Mouse (Mus musculus) regulatory T cell (primary cell): ENCODE data around the gene Mgea5.

Source experiments
- in situ Hi-C: fragments of 300-600 bp; cut with MboI, MseI; formaldehyde crosslinking; loops from one replicate; pipeline ENCODE4 v1.15.1; 2025; ENCODE audit warnings: high pct_unique_total_duplicates

Mgea5 gene

DNA sequence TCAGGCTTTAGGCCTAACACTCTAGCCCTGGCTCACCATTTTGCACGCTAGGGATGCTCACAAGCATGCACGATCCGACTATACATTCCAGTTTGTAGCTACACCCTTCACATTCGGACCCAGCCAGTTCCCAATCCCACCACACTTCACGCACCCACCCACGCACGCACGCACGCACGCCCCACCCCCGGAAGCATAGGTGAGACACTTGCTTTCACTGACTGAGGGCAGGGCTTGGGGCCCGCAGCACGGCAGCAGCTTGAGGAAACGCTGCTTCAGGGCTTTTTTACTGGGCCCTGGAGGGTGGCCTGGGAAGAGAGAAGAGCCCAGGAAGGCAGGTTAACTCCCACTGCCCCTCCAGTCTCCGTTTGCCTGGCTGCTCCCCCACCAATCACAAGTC lies 13.2 kb upstream of the Mgea5 start:
- in situ Hi-C loops: loop anchor here (5.0 kb wide), 1 partner anchor 510 kb away; no protein-coding TSS in a partner anchor

DNA sequence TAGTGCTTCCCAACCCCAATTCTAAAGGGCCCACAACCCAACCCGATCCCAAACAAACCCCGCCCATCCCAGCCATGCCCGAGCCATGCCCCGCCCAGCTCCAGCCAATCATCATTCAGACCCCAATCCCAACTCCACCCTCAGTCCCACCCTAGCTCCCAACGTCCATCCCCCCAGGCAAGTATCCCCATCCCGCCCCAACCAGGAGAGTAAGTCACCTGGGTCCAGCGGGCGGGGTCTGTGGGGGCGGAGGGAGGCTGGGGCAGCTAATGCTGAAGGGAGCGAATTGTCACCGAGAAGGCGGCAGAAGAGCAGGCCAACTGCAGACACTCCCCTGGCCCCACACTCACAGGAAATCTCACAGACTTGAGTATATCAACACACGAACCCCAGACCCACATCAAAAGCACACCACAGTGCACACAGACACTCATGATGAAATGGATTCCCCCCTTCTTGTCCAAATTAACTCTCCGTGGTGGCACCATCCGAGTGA lies 12.5 kb upstream of the Mgea5 start:
- in situ Hi-C loops: loop anchor here (5.0 kb wide), 1 partner anchor 511 kb away; no protein-coding TSS in a partner anchor

DNA sequence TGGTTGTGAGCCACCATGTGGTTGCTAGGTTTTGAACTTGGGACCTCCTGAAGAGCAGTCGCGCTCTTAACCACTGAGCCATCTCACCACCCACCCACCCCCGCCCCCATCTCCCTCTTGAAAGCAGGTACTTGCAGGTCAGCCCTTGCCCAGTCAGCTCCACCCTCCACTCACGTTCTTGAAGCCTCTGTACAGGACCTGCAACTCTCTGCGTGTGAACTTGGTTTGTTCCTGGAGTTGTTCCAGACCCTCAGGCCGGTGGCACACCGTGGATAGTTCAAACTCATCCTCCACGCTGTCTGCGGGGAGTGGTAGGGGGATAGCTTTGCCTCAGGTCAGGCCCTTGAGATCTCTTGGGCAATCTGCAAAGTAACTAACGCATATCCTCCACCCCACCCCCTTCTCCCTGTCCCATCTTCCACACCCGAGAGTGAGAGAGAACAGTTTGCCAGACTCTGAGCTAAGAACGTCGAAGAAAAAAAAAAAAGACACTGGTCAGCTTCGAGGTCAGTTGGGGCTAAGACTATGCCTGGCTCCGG lies 11.8 kb upstream of the Mgea5 start:
- in situ Hi-C loops: loop anchor here (5.0 kb wide), 1 partner anchor 512 kb away; no protein-coding TSS in a partner anchor

DNA sequence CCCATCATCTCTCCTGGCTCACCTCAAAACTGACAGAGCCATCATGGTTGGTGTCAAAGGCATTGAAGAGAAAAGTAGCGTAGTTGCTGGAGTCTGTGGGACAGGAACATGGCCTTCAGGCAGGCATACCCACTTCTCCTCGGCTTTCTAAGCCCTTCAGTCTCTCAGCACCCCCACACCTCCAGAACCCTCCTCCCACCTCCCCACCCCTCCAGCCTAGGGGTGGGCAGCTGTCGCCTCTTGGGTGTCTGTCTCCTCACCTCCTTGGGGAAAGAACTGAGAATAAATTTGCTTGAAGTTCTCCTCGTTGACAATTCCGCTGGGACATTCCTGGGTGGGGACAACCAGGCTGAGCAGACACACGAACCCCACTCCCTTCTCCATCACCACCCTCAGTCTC lies 11.1 kb upstream of the Mgea5 start:
- in situ Hi-C loops: loop anchor here (5.0 kb wide), 2 partner anchors 513 to 728 kb away; no protein-coding TSS in a partner anchor

DNA sequence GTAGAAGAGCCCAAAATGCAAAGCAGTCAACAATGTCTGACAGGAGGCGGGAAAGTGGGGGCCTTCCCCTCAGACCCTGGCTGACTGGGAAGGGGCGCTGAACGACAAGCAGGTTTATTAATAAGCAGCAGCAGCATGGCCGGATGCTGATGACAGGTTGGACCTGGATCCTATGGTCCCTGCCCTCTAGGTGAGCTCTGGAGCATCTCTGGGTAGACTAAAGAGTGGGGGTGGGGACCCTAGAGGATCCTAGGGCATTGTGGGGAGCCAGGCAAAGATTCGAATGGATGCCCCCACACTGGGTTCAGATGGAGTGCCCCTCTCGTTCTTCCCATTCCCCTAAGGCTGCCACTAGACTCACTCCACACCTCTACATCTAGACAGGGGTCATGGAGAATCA lies 8.8 kb upstream of the Mgea5 start:
- in situ Hi-C loops: loop anchor here (5.0 kb wide), 1 partner anchor 730 kb away; no protein-coding TSS in a partner anchor

DNA sequence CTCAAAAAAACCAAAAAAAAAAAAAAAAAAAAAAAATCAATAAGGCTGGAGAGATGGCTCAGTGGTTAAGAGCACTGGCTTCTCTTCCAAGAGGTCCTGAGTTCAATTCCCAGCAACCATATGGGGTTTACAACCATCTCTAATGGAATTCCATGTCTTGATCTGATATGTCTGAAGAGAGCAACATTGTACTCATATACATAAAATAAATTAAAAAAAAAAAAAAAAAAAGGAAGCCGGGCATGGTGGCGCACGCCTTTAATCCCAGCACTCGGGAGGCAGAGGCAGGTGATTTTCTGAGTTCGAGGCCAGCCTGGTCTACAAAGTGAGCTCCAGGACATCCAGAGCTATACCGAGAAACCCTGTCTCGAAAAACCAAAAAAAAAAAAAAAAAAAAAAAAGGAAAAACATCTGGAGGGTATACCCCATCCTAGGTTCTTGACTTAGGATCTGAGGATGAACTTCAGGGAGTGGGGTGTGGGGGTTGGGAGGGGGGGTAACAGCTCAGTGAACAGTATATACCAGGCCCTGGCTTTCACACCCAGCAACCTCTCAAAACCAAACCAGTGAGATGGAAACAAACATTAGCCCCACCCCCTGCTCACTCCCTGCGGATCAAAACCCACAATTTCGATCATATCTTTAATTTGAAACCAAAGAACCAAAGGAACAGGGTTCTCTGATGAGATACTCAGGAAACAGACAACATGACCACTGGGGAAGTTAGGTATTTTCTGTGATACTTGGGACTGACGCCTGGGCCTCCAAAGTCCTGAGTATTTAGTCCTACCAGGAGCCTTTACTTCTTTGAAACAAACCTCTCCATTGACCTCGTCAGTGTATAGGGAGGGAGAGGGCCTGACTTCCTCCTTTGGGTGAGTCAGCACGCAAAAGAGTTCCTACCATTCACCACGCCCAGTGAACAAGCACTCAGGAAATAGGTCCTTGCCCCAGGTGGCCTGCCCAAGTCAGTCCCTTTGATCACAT lies 6.5 kb upstream of the Mgea5 start:
- in situ Hi-C loops: loop anchor here (5.0 kb wide), 1 partner anchor 732 kb away; no protein-coding TSS in a partner anchor

DNA sequence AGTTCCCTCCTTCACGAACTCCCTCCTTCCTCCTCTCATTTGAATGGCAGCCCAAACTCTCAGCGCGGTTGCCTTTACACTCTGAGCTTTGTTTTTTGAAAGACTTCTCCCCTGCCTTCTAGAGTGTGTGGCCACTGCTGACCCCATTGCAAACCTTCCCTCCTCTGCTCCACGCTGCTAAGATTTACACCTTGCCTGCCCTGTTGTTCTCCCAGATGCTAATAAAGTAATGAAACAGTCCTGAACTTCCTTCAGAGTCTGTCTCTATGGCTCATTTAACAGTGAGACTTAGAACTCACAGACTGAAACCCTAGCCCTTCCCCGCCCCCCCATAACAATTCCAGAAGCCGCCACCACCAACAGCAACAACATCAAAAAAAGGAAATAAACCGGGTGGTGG lies 5.7 kb upstream of the Mgea5 start:
- in situ Hi-C loops: no loop called here

DNA sequence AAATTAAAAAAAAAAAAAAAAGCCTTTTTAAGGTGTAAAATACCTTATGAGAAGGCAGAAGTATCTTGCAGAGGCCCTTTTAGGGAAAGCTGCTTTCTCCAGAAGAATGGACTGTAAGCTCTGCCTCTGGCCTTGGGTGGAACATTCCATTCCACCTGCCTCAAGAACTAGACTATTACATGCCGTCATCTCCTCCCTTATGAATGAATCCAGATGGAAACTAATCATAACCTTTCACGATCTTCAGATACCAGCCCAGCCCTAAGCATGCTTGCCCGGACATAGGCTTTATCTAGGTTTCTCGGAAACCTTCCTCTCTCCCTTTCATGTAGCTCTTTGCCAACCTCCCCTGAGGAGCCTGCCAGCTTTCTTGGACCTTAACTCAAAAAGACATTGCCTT lies 4.7 kb upstream of the Mgea5 start:
- in situ Hi-C loops: no loop called here

DNA sequence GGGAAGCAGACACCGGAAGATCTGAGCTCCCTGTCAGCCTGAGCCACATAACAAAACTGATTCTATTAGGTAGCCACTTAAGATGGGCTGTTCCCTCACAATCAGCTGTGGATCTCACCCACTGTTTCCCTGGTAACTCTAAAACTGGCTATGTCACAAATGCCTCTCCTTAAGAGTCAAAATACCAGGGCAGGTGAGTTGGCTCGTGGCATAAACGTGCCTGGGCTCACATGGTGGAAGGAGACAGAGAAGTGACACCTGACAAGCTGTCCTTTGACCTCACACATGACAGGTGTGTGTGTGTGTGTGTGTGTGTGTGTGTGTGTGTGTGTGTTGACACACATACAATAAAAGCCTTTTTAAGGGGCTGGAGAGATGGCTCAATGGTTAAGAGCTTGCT lies 3.8 kb upstream of the Mgea5 start:
- in situ Hi-C loops: no loop called here

DNA sequence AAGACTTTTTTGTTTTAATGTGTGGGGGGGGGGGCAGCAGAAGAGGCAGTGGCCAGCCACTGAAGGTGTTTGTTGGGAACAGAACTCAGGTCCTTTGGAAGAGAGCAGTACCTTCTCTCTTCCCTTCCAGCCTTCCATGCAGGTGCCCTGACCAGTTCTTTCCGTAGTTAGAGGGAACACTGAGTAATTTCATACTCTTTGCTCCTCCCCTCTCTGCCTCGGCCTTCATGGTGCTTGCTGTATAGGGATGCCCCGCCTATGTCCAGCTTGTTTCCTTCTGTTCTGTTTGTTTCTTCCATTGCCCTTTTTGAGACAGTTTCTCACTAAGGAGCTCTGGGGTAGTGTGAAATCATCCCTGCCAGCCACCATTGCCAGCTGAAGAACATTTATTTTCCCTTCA lies 1.8 kb upstream of the Mgea5 start:
- in situ Hi-C loops: no loop called here

DNA sequence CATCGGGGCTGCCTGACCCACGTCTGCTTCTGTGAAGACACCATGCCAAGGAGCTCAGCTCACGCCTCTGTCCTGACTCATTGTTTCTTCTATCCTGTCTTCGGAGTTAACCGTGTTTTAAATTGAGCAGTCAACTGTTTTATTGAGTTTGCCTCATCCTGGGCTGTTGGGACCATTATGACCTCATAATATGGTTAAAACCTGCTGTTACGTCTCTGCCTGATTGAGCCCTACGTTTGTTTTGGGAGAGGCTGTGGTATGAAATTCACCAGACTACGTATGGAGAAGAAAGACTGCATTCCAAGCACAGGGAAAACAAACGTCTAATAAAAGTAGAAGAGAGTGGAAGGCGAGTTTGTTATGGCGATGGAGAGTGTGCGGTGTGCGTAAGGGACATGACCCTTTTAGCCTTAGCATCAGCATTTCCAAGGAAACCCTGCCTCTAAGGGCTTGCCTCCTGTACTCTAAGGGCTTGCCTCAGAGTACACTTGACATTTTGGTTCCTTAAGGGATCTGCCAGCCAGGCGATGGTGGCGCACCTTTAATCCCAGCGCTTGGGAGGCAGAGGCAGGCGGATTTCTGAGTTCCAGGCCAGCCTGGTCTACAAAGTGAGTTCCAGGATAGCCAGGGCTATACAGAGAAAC lies 418 bp upstream of the Mgea5 start:
- in situ Hi-C loops: no loop called here

DNA sequence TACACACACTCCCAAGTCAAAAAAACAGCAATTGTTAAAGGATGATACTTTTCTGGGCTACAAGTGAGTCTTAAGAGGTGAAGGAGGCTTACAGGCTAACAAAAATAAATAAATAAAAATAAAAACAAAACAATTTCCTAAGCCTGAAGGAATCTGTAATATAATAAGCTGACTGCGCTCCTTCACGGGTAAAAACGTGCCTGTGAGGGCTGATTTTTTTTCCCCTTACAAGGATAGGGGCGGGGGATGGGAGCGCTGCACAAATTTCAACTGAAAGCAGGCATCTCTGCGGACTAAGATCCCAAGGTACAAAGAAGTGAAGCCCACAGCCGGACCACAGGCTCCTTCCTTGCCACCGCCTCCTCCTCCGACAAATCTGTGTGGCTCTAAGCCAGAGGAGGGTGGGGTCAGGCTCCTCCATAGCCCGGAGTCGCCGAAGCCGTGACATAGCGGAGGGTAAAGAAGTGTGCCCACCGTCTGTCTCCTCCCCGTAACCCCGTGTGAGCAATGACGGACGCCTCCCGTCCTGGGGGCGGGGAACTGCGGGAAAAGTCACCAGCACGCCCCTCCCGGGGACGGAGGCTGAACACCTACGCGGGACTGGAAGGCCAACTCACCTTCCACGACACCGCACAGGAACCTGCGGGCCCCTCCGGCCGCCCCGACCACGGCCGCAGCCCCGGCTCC lies 1.2 kb downstream of the Mgea5 start:
- in situ Hi-C loops: no loop called here

DNA sequence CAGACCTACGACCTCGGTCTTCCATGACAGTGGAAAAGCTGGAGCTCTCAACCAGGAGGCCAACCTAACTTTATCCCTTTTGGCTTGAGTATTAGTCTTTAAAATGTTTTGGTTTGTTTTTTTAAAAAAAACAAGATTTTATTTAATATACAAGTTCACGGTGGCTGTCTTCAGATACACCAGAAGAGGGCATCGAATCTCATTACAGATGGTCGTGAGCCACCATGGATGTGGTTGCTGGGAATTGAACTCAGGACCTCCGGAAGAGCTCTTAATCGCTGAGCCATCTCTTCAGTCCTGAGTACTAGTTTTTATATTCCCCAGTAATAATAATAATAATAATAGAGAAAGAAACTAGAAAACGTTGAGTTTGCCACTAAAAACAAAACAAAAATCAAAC lies 2.0 kb downstream of the Mgea5 start:
- in situ Hi-C loops: no loop called here

DNA sequence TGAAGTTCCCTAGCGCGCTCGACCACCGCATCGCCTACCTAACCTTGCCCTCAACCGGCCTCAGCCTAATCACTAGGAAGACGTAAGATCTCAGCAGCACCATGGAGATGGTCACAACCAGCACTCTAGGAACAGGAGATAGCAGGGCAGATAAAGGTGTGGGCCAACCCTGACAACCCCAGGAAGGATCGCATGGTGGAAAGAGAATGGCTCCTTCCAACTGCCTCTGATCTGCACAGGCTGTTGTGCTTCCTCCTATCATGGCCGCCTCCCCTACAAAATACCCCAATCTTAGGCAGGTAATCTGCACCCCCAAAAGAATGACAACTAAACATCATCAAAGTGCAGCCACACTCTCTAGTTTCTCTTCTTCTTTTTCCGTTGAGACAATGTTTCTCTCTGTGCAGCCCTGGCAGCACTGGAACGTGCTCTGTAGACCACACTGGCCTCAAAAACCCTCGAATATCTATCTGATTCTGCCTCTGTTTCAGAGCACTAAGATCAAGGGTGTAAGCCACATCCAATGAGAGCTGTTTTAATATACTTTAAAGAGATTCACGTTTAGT lies 3.2 kb downstream of the Mgea5 start:
- in situ Hi-C loops: no loop called here

DNA sequence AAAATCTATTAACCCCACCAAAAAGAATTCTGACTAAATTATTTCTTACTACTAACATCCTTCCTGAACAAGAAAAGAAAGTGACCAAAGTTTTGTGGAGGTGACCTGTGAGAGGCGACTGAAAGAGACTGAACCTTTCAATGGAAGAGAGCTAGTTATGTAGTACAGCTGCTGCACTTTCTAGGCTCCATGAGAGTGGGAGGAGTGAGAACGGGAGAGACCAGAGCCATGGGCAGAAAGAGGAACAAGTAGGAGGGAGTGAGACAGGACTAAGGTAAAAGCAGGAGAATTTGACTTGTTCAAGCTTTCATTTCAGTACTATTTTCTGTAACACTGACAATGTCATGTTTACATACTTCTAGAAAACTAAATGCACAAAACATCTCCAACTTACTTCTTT lies 8.2 kb downstream of the Mgea5 start:
- in situ Hi-C loops: no loop called here

DNA sequence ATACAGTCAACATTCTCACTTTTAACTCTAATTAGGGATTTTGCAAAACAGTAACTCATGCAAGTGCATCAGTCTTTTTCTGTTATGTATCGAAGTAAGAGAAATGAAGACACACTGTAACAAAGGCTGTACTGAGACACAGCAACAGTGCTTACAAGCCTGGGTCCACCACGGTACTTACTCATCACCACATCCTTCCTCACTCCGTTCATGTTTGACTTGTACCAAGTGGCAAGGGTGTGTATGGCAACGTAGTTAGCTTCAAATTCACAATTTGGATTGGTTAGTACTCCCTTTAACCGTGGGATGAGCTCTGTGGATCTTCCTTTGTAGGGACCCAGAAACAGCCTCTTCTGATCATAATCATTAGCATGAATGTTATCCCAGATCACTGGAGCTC lies 12.1 kb downstream of the Mgea5 start:
- in situ Hi-C loops: loop anchor here (25.0 kb wide), 1 partner anchor 809 kb away; no protein-coding TSS in a partner anchor

DNA sequence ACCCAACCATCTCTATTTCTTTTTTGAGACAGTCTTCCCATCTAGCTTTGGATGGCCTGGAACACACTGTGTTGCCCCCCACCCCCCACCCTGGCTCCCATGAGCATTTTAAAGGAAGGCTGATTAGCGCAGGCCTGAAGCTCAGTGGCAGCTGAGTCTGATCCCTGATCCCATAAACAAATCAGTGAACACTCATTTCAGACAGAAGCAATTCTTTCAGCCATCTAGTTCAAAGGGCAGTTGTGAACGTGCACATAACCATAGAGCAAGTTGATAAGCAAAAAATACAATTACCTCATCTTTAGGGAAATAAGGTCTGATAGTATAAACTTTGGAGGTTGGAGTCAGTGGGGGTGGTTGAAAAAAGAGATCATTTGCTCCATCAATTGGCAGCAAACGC lies 22.8 kb downstream of the Mgea5 start:
- in situ Hi-C loops: loop anchor here (25.0 kb wide), 1 partner anchor 799 kb away; no protein-coding TSS in a partner anchor

DNA sequence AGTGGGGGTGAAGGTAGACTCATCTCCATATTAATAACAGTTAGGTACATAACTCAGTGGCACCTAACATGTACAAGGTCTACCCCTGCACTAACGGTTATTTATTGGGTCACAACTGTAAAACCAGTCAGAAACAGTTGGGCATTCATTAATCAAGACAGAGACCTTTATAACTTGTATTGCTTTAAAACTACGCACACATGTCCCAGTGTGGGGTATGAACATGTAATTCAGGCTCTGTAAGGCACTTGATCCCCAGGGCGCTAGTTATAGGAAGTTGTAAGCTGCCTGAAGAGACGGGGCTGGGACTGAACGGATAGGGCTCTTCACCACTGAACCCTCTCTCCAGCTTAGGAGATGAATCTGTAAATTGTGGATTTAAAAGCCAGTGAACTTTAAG lies 25.0 kb downstream of the Mgea5 start:
- in situ Hi-C loops: loop anchor here (25.0 kb wide), 1 partner anchor 796 kb away; no protein-coding TSS in a partner anchor

DNA sequence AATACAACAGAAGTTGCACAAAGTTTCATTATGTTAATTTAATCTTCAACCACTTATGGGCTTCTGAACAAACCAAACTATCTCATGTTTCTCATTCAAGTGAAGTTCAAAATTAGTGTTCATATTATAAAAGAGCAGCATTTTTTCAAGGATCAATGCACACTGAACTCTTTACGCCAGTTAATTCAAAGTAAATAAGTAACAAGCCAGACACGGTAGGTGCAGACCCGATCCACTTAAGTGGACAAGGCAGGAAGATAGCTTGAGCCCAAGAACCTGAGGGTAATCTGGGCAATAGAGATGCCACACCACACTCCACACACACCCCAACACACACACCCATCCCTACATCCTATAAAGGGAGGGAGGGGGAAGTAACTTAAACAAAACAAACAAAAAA lies 30.1 kb downstream of the Mgea5 start:
- in situ Hi-C loops: loop anchor here (25.0 kb wide), 1 partner anchor 791 kb away; no protein-coding TSS in a partner anchor

DNA sequence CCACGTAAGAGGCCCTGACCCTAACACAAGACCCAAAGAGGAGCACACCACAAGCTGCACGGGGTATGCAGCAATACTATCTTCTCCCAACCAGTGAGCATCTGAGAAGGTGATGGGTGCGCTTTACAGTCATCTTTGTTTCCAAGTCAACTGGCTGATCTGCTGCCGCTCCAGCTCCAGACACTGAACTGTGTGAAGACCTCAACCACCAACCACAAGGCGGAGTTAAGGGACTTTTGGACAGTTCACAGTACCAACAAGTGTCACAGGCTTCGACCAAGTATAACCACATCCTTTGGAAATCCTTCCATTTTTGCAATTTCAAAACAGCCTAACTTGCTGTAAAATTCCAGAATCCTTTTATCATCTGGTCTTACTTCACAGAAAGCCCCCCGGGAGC lies 31.8 kb downstream of the Mgea5 start:
- in situ Hi-C loops: loop anchor here (25.0 kb wide), 1 partner anchor 790 kb away; no protein-coding TSS in a partner anchor
